ENCODE assay signal across 15 mouse cellular contexts in genomic region chr6:54706611-54707172, GRCm38 (mm10). TPM values are rescaled to one million over a fixed set of nuclear protein-coding genes. Genes with fewer than 3 reads are reported as not detected.
DNase-seq lines count a peak whose midpoint lies in the region.
"Had no signal": no experiment of that assay in that cellular context is flagged by ENCODE, and none has a peak within 500 bp of the region (broad histone marks: within the 10 kb centered on the region; RNA-seq: fewer than 3 reads in every experiment).

No protein-coding gene starts in this region.

- DNase-seq in adrenal gland, adult 2 months = peak; percentile 36
- no peak for DNase-seq in adrenal gland, adult 8-10 months
- peak; percentile 62 for DNase-seq in heart, adult 11 months
- no peak for DNase-seq in heart, adult 8-10 months (ENCODE audit: low spot score)
- peak; percentile 53 for DNase-seq in ovary, adult 18-20 months (ENCODE audit: low spot score)
- no peak for DNase-seq in ovary, postnatal 36 days (ENCODE audit: low spot score)
- DNase-seq in natural killer cell, adult 2 months (ENCODE audit: low spot score in 2 of 2) = no peak
- DNase-seq: adrenal gland, postnatal 25 days; B cell, adult 2 months; cerebellum, adult 18-20 months; cerebellum, adult 9-11 months; cerebellum, postnatal 36 days; gastrocnemius, postnatal 36 days; heart, postnatal 10 days; heart, postnatal 4 days had no signal

RNA-seq across cellular contexts. Expression of gene Mturn, which starts 25.3 kb away (rescaled TPM):
- total RNA-seq in adrenal gland, adult 2 months (2021) = 10 to 100 TPM; 10.0 to 21.1 TPM
- polyA plus RNA-seq in adrenal gland, adult 2 months (2012; rRNA removed) = 11.1 and 18.6 TPM in 2 replicates
- total RNA-seq in adrenal gland, adult 8-10 months (2022) = 10 to 100 TPM; 15.6 to 30.6 (median 20.3) TPM
- 10 to 100 TPM; 10.7 to 18.6 (median 13.4) TPM for total RNA-seq in heart, adult 8-10 months (2022)

Comparison
In these comparisons a context has a peak if more than half of its experiments do, and no peak if none do; other contexts are left out.
1. DNase-seq: peak in adrenal gland, adult 2 months (single experiment), heart, adult 11 months (single experiment) and ovary, adult 18-20 months (single experiment); none in adrenal gland, adult 8-10 months (single experiment), heart, adult 8-10 months (single experiment), ovary, postnatal 36 days (single experiment) and natural killer cell, adult 2 months (0 of 2).